Mouse (Mus musculus): ENCODE measurements around the gene Lamb1.

The Lamb1 gene

DNA sequence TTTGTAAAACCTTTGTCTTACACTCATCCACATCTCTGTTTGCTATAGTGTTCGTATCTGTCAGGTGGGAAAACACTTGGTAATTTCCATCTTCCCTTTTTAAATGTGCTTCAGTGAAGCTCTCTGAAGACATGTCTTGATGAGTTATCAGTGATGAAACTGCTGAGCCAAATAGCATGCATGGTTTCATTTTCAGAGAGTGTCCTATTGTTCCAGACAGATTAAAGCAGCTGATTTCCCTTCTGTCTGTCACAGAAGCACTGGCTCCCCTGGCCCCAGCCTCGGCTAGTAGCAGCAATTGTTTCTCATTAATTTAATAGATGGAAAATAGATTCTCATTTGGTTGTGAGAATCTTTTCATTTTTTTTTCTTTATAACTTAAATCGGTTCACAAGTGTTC, 25.9 kb downstream of the Lamb1 start:
- no peak for DNase-seq

- no peak for DNase-seq
Measured at GRCm38 (mm10) chr12:31293361-31294142, 28.5 kb downstream of the Lamb1 start.

- peak; percentile 21 for DNase-seq
Measured at GRCm38 (mm10) chr12:31294526-31294925, 29.5 kb downstream of the Lamb1 start.

- DNase-seq, result no peak
Measured at GRCm38 (mm10) chr12:31294996-31295395, 30.0 kb downstream of the Lamb1 start.

- no peak for DNase-seq
Measured at GRCm38 (mm10) chr12:31295505-31295904, 30.5 kb downstream of the Lamb1 start.

- no peak for DNase-seq
Measured at GRCm38 (mm10) chr12:31296097-31296496, 31.1 kb downstream of the Lamb1 start.

- DNase-seq, result no peak
Measured at GRCm38 (mm10) chr12:31298122-31298521, 33.1 kb downstream of the Lamb1 start.

DNA sequence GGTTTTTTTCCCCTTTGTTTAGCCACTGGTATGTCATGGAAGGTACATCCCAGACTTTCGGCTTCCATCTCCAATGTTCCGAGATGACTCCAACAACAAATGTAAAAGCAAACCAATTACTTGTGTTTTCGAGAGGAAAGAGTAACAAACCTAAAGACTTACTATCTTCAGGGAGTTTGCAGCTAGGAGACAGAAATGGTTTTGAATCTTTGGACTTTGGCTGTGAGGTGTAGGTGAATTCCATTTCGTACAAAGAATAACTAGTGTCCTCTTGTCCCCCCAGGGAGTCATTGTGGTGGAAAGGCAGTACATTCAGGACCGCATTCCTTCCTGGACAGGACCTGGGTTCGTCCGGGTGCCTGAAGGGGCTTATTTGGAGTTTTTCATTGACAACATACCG, 33.5 kb downstream of the Lamb1 start:
- DNase-seq, result no peak

DNA sequence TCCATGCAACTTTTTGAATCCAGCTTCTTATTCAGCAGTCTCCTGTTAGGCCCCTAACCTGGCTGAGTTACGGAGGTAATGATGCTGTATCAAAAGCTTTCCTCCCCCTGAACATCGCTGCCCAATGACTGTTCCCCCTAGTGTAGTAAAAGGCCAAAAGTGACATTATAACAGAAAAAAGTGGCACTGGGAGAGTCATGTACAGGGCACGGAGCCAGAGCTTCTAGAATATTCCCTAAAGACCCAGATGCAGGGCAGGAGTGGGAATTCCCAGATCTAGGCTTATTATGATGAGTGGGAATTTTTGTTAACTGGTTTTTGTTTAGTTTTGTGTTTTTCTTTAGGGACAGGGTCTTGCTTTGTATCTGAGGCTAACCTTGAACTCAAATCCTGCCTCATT, 34.1 kb downstream of the Lamb1 start:
- no peak for DNase-seq

- DNase-seq, result no peak
Measured at GRCm38 (mm10) chr12:31299676-31300197, 34.7 kb downstream of the Lamb1 start.

DNA sequence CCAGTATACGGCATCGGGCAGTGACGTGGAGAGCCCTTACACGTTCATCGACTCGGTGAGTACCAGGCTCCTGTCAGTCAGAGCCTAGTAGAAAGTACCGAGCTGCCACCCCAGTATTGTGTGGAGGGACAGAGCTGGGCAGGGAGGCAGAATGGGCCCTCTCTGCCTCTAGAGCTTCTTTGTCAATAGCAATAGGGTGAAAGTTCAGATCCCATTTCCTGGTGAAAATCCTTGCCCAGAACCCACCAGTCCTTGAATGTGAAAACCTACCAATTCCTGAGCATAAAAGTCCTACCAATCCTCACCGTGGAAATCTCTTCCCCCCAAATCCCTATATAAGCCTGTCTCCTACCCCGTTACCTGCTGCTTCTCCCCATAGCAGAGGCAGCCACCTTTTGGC, 35.2 kb downstream of the Lamb1 start:
- DNase-seq, result no peak

DNA sequence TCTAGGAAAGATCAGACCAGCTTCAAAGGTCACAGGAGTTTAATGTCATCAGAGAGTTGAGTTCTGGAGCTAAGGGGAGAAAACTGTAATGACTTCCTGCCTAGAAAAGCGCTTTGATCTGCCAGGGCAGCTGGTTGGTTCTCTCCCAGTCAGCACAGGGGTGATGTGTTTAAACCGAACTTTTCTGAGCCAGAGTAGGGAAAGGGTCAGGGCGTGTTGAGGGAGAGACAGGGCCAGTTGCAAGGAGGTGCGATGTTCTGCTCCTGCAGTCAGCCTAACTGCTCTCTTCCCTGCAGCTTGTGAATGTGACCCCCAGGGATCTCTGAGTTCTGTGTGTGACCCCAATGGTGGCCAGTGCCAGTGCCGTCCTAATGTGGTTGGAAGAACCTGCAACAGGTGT, 37.2 kb downstream of the Lamb1 start:
- no peak for DNase-seq

- DNase-seq, result no peak
Measured at GRCm38 (mm10) chr12:31302766-31303511, 37.9 kb downstream of the Lamb1 start.

DNA sequence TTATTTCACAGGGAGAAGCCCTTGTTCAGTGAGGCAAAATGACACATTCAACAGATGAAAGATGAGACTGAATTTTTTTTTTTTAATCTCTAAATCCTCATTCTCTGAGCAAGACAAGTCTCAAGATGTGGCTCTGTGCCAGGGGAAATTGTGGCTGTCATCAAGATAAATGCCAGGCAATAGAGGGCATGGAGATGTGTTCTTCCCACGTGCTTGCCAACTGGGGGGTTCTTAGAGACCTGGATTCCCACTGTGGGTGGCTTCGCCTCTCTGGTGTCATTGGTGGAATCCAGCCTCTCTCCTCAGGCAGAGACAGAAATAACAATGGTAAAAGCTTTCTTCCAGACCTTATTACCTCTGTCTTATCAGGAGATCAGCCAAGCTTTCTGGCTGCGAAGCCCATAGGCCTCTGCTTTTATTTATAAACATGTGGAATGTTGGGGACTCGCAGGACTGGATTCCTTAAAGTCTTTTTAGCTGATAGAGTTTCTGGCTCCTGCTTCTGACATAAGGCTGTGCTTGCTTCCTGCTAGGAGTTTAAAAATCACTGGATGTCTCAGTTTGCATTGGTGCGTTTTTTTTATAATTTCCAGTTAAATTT, 41.1 kb downstream of the Lamb1 start:
- no peak for DNase-seq

DNA sequence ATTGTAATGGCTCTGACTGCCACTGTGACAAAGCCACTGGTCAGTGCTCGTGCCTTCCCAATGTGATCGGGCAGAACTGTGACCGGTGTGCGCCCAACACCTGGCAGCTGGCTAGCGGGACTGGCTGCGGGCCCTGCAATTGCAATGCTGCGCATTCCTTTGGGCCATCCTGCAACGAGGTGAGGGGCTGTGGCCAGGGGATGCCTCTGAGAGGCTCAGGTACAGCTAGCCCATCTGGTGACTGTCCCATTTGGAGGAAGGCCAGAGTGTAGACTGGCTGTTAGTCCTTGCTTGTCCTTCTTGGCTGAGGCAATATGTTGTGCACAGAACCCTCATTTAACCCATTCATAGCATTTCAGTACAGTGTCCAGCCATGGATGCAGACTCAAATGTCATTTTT, 42.0 kb downstream of the Lamb1 start:
- no peak for DNase-seq

DNA sequence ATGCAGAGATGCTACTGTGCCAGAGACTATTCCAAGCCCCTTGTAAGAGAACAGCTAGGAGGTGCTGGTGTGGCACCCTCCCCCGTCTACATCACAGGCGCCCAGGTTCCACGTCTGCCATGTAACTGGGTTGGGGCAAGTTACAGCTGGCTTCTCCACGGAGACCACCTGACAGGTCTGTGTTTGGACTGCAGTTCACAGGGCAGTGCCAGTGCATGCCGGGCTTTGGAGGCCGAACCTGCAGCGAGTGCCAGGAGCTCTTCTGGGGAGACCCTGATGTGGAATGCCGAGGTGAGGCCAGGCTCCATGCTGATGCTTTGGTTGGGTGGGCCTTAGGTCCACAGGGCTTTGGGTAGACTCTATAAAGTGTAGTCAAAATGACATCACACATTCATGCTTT, 42.7 kb downstream of the Lamb1 start:
- DNase-seq, result no peak

DNA sequence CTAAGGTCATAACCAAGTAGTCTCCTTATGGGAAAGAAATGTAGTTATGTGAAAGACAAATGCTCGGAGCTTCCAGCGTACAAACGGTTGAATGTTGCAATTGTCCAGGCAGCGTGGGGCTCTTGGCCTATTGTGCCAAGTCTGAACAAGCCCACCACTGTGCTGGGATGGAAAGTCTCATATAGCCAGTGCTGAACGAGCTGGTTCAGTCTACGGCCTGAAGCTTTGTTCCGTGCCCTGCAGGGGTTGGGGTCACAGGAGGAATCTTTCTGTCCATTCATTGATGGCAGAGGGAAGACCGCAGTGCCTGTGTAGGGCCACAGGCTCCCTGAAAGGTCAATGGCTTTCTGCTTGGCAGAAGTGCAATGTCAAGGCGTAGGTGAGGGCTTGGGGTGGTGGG, 45.7 kb downstream of the Lamb1 start:
- no peak for DNase-seq

DNA sequence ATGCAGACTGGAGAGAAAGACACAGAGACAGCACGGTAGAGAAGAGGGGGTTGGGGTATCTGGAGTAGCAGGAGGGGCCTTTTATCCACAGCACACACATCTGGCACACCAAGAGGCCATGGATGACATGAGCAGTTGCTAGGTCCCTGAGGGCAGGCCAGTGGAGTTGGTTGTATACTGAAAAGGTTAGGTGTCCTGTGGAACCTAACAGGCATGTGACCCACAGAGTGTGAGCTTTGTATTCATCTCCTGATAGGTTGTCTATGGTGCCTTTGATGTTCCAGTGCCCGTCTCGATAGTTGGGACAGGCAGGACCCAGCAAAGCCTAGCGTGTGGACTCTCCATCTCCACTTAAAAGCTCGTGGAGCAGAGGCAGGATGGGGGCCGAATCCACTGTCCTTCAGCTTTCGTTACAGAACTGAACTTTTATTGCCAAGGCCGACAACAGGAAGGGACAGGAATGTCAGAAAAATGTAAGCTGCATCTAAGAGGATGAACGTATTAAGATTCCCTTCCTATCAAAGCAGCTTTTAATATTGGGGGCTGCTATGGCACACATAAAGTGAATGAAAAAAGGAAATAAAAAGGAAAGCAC, 46.7 kb downstream of the Lamb1 start:
- DNase-seq, result no peak

GRCm38 (mm10) chr12:31312281-31312680, 47.2 kb downstream of the Lamb1 start:
- no peak for DNase-seq

DNA sequence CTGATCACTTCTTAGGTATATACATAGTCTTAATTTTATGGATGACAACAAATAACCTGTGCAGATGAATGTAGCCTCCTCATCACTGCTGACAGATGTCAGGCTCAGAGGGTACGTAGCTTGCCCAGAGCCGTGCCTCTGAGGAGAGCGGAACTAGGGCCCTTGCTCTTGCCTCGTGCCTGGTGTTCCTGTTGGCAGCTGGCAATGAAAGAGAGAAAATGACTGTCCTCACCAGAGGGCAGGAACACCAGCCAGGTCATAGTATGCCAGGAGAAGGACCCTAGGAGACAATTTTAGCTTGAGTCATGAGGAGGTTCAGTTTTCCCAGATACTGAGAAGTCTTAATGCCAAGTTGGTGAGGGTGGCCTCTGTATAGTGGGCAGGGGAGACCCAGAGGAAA, 48.1 kb downstream of the Lamb1 start:
- no peak for DNase-seq

DNA sequence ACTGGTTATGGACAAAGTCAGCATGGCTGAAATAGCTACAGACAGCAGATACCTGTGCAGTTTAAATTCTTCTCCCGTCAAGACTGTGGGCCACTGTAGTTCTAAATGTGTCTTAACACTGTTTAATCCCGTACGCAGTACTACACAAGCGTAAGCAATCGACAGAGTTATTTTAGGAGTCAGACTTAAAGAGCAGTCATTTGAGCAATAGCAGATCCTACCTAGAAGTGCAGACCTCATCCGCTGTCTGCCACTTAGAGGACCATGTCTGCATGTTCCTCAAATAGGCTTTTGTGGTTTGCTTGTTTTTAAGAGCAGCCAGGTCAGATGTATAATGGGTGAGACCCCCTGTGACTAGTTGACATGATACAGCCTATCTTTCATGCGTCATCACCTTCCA, 49.3 kb downstream of the Lamb1 start:
- no peak for DNase-seq

DNA sequence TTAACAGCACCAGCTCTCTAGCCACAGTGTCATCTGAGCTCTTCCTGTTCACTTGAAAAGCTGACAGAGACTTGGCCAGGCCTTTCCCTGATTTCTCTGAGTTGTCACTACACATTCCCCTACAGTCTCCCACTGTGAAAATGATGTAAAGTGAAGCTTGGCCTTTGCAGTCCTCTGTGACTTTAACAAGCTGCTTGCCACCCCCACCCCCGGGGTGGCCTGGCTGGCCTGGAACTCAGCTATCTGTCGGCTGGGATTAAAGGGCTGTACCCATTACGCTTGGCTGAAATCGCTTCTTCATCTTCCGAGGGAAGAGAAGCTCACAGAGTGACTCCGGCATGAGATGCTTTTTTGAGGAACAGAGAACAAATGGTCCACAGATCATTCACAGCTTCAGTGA, 50.9 kb downstream of the Lamb1 start:
- no peak for DNase-seq

DNA sequence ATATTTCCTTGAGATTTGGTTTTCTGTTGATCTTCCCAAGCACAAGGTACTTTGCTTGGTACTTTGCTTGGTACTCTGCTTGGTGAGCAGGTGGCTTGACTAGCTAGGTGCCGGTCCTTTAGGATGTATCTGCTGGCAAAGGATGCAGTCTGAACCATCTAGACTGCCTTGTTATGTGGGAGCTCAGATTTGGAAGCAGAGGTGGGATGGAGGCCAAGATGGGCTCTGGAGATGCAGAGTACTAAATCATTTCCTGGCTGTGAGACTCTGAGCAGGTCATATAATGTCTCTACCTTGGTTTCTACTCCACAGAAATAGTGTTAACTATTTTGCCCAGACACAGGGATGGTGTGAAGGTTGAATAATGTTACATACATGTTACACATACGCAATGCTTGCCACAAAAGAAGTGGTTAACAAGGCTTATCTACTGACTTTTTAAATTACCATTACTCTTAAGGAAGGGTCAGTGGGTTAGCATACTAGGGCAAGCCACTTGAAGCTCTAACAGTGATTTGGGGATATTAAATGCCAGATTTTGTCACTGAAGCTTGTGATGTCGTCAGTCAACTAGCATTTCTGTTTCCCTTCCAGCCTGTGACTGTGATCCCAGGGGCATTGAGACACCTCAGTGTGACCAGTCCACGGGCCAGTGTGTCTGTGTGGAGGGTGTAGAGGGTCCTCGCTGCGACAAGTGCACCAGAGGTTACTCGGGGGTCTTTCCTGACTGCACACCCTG, 52.8 kb downstream of the Lamb1 start:
- no peak for DNase-seq

Data from liver (tissue).